Mouse (Mus musculus): ENCODE measurements around the gene Grid2.

Gene Grid2

GRCm38 (mm10) chr6:64617417-64618135, 1361.9 kb downstream of the Grid2 start:
- no peak for DNase-seq

DNA sequence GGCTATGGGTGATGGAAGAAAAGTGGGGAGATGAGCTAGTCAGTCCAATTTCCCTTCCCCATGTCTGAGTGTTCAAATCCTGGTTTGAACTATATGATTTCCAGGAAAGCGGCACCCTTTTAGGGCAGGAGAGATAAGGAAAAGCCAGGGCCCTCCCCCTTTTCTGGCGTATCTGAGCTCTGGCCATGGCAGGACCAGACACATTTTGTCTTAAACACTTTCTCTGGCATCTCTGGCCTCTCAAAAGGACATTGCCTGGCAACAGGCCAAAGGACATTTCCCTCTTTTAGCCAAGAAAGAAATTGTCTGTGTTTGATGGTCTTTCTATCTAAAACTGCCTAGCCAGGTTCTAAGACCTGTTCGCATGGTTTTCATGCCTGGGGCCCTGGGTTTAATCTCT, 1367.7 kb downstream of the Grid2 start:
- DNase-seq: no peak

- no peak for DNase-seq
Measured at GRCm38 (mm10) chr6:64647661-64648060, 1392.0 kb downstream of the Grid2 start.

DNA sequence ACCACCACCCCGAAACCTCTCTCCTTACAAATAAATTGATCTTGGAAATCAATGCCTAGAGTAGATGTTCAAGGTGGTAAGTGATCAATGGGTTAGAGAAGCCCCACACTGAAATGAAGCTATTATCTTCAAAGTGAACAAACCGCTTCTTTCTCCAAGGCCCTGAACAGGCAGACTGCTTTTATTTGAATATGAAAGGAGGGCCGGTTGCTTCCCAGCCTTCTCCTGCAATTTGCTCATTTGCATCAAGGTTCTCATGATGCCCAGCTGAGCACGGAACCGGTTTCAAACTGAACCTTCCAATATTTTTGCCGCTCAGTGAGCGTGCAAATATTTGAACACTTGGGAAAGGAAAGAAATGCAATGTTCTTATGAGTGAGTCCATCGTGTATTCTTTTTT, 1392.5 kb downstream of the Grid2 start:
- DNase-seq: no peak

- peak; percentile 71 for DNase-seq
Measured at GRCm38 (mm10) chr6:64649296-64650226, 1393.9 kb downstream of the Grid2 start.

GRCm38 (mm10) chr6:64650765-64651164, 1395.1 kb downstream of the Grid2 start:
- no peak for DNase-seq

- no peak for DNase-seq
Measured at GRCm38 (mm10) chr6:64671010-64671409, 1415.3 kb downstream of the Grid2 start.

DNA sequence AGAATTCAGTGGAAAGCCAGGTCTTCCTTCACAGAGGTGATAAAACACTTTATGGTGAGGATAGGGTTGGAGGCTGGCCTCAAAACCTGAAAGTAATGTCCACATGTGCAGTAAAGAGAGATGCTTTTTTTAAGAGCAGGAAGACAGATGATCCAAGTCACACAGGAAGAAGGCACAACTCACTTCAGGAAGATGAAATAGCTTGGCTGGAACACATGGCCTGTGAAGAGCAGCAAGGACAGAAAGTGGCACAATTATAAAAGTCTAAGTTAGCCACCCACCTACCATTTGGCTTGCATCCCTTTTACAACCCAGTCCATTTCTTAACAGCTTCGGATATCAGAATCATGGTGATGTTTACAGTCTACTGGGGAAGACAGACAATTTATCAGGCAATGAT, 1423.1 kb downstream of the Grid2 start:
- DNase-seq: no peak

- no peak for DNase-seq
Measured at GRCm38 (mm10) chr6:64683974-64684373, 1428.3 kb downstream of the Grid2 start.

DNA sequence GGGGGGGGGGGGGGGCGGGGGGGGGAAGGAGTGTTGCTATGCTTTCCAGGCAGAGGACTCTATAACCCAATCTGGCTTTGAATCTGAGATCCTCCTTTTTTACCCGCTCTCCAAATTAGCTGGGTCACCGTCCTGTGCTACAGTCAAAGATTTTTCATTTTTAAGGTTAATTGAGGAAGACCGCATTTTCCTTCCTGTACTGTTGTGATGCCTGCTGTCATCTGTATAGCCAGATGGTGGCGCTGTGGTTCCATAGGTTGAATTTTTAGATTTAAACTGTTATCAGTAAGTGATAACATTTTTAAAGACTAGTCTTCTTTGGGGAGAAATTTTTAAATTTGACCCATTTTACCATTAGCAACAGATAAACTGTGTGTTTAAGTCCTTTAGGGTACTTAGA, 1429.3 kb downstream of the Grid2 start:
- peak; percentile 13 for DNase-seq

GRCm38 (mm10) chr6:64688181-64688944, 1432.7 kb downstream of the Grid2 start:
- DNase-seq: no peak

- no peak for DNase-seq
Measured at GRCm38 (mm10) chr6:64694688-64695087, 1439.0 kb downstream of the Grid2 start.

DNA sequence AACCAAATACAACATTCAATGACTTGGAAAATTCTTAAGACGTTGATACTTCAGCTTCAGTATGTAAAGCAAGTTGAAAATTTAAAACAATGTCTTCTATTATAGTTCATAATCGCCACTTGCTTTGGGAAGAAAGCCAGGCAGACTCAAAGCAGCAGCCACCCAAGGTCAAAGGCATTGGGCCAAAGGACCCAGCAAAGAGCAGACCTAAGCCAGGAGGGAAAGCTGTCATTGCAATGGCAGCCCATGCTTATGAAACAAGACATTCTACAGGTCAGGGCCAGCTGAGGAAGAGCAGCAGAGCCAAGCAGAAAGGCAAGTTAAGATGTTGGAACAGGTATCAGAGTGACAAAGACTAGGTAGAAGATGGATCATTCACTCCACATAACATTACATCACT, 1448.0 kb downstream of the Grid2 start:
- DNase-seq: no peak

DNA sequence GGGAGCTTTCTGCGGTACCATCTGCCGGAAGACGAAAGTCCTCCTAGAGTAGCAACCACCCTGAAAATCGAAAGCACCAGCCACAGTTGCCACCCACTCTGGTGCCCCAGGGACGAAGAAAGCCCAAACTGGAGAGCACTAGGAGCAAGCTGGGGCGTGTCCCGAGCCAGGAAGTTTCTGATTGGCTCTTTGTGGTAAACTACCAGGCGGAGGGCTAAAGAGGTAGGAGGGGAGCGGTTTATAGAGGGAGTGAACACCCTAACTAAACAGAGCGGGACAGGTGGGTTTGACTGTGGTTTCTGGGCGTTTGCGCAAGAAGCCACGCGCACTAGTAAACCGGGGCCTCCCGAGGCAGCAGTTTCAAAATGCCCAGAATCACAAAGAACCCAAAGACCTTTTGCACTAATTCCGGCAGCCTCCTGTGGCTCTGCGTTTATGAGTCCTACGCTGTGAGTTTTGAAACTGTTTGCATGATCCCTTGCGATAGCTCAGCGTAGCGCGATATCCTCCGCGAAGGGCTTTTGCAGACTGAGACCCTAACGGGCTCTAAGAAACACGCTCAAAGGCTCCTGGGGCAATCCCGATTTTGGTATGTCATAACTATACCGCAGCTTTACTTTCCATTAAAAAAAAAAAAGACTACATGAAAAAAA, 1472.2 kb downstream of the Grid2 start:
- no peak for DNase-seq

DNA sequence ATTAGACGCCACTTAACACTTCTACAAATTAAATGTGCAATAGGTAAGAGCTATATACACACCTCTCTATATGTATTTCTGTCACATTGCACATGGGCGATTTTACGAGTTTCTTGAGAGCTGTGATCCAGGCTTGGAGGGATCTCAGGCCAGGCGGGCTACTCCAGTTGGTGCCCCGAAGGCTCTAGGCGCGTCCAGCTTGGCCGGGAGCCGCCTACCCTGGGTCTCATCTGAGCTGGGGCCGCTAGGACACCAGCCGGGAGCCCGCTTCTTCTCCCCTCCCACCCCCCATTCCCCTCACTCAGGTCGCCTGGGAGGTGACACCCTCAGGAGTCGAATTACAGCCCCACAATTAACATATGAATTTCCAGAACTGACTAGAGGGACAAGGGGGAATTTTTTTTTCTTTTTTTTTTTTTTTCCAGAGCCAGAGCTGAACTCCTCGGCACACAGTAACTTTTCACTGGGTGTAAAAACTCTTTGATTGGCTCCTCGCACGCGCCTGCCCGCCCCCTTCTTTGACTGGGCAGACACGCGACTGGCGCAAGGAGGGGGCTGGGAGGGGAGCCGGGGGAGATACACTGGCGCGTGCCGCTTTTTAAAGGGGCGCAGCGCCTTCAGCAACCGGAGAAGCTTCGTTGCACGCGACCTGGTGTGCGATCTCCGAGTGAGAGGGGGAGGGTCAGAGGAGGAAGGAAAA, 1473.0 kb downstream of the Grid2 start, which contains the start of gene Atoh1:
Gene Atoh1 (plus strand): TSS at position 627 of the 700 bp plus-strand sequence.
- no peak for DNase-seq

- no peak for DNase-seq
Measured at GRCm38 (mm10) chr6:64729231-64730011, 1473.7 kb downstream of the Grid2 start.

DNA sequence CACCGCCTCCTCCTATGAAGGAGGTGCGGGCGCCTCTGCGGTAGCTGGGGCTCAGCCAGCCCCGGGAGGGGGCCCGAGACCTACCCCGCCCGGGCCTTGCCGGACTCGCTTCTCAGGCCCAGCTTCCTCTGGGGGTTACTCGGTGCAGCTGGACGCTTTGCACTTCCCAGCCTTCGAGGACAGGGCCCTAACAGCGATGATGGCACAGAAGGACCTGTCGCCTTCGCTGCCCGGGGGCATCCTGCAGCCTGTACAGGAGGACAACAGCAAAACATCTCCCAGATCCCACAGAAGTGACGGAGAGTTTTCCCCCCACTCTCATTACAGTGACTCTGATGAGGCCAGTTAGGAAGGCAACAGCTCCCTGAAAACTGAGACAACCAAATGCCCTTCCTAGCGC, 1474.4 kb downstream of the Grid2 start:
- DNase-seq: no peak

GRCm38 (mm10) chr6:64730506-64731020, 1474.9 kb downstream of the Grid2 start:
- DNase-seq: no peak

DNA sequence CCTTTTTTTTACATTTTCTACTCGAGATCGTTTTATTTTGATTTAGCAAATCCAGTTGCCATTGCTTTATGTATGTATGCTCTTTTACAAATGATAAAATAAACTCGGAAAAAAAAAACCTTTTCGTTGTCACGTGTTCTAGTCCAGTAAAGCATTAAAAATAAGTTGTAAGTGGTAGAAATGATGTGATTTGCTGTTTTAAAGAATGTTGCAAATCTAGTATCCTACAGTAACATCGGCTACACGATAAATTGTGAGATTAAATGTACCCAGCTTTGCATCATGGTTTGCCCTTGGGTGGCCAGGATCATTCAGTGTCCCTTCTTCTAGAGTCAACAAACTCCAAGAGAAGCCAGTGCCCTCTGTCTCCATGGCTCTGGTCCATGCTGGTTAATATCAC, 1475.5 kb downstream of the Grid2 start:
- no peak for DNase-seq

- no peak for DNase-seq
Measured at GRCm38 (mm10) chr6:64731621-64732320, 1476.1 kb downstream of the Grid2 start.

Measured in layer of hippocampus, adult 9-11 months (tissue).